Mouse (Mus musculus) right cerebral cortex, adult 2 months (tissue): ENCODE data around the gene Mthfsd.

ENCODE experiments used
- DNase-seq, 2 experiments: peaks; one replicate each; pipeline ENCODE4 v3.0.0; 2021 to 2022; ENCODE audit warnings: low spot score in 2 of 2

Gene Mthfsd

GRCm38 (mm10) chr8:121088871-121089630, 19.1 kb downstream of the Mthfsd start:
- no peak for DNase-seq

- no peak for DNase-seq
These were observed 19.9 kb downstream of the Mthfsd start for GRCm38 (mm10) chr8:121088281-121088680.

GRCm38 (mm10) chr8:121086004-121086900, 21.9 kb downstream of the Mthfsd start:
- no peak for DNase-seq

- no peak for DNase-seq
These were observed 22.6 kb downstream of the Mthfsd start for GRCm38 (mm10) chr8:121085561-121085960.

GRCm38 (mm10) chr8:121085011-121085410, 23.2 kb downstream of the Mthfsd start:
- no peak for DNase-seq

- no peak for DNase-seq
These were observed 23.8 kb downstream of the Mthfsd start, which contains the start of gene Foxf1 for GRCm38 (mm10) chr8:121084210-121084951. TSS of gene Foxf1 (plus strand) at chr8:121084386.

GRCm38 (mm10) chr8:121083936-121084209, 24.3 kb downstream of the Mthfsd start:
- DNase-seq: no peak

- DNase-seq: no peak
These were observed 24.9 kb downstream of the Mthfsd start for GRCm38 (mm10) chr8:121083093-121083935.

- DNase-seq: no peak
These were observed 25.7 kb downstream of the Mthfsd start for GRCm38 (mm10) chr8:121082218-121083092.

GRCm38 (mm10) chr8:121081398-121081797, 26.8 kb downstream of the Mthfsd start:
- no peak for DNase-seq

GRCm38 (mm10) chr8:121080361-121081090, 27.7 kb downstream of the Mthfsd start:
- DNase-seq: no peak

GRCm38 (mm10) chr8:121079944-121080343, 28.2 kb downstream of the Mthfsd start:
- no peak for DNase-seq

GRCm38 (mm10) chr8:121079201-121079600, 29.0 kb downstream of the Mthfsd start:
- no peak for DNase-seq

- no peak for DNase-seq
These were observed 29.5 kb downstream of the Mthfsd start for GRCm38 (mm10) chr8:121078721-121079120.

GRCm38 (mm10) chr8:121076555-121076954, 31.6 kb downstream of the Mthfsd start:
- DNase-seq: no peak

GRCm38 (mm10) chr8:121075936-121076335, 32.3 kb downstream of the Mthfsd start:
- no peak for DNase-seq

- no peak for DNase-seq
These were observed 33.4 kb downstream of the Mthfsd start for GRCm38 (mm10) chr8:121074848-121075145.

GRCm38 (mm10) chr8:121074108-121074847, 33.9 kb downstream of the Mthfsd start:
- no peak for DNase-seq
